Mouse (Mus musculus) heart, embryonic 15.5 days (tissue): ENCODE measurements at regions not wholly inside any gene's neighbourhood (a gene's known extent, or its start where the extent isn't known, plus 50 kb on each side); places are given as distances from the start of the nearest gene placed in this dataset.

Experiments
- ATAC-seq: fragments of 200-750 bp; cut with Nextera tagmentation; replicated peaks from 2 replicates; pipeline ENCODE4 v1.8.0; 2017; ENCODE audit warnings: low read depth, moderate TSS enrichment; ENCODE audit not compliant: insufficient number of reproducible peaks, insufficient read depth, low FRiP score
- H3K27ac ChIP-seq: fragments of 300-500 bp; sonication (generic); 2 replicates; pipeline ENCODE4 v1.5.1; 2015; ENCODE audit warnings: mild to moderate bottlenecking, inconsistent platforms
- H3K27me3 ChIP-seq: fragments of 300-500 bp; sonication (generic); 2 replicates; pipeline ENCODE4 v1.6.1; 2015; ENCODE audit warnings: inconsistent platforms
- H3K36me3 ChIP-seq: fragments of 300-500 bp; sonication (generic); 2 replicates; pipeline ENCODE4 v1.6.1; 2015; ENCODE audit warnings: mild to moderate bottlenecking, inconsistent platforms
- H3K4me1 ChIP-seq: fragments of 300-500 bp; sonication (generic); replicated peaks from 2 replicates; pipeline ENCODE4 v1.6.1; 2015; ENCODE audit warnings: inconsistent platforms
- H3K4me2 ChIP-seq: fragments of 300-500 bp; sonication (generic); 2 replicates; pipeline ENCODE4 v1.6.1; 2015; ENCODE audit warnings: inconsistent platforms, mild to moderate bottlenecking, moderate library complexity
- H3K4me3 ChIP-seq: fragments of 300-500 bp; sonication (generic); 2 replicates; pipeline ENCODE4 v1.5.1; 2015; ENCODE audit warnings: mild to moderate bottlenecking, inconsistent platforms
- H3K9ac ChIP-seq: fragments of 300-500 bp; sonication (generic); 2 replicates; pipeline ENCODE4 v1.6.1; 2015; ENCODE audit warnings: mild to moderate bottlenecking, inconsistent platforms
- H3K9me3 ChIP-seq: fragments of 300-500 bp; sonication (generic); replicated peaks from 2 replicates; pipeline ENCODE4 v1.6.1; 2016; ENCODE audit warnings: inconsistent platforms
- WGBS: fragments of 180-500 bp; shearing (Covaris S2); methylation state at CpG from one replicate; pipeline ENCODE4 v1.1.7; 2015; ENCODE audit warnings: mixed read lengths; 5-methylcytosine and 5-hydroxymethylcytosine counted together

GRCm38 (mm10) chr4:10254029-10254690 is 620.1 kb upstream of the 2610301B20Rik start:
- H3K4me2 ChIP-seq, result no peak overlapping the region
- H3K9me3 ChIP-seq, result no peaks in the 10 kb centered on the region
- WGBS, result 72% methylated on average over 6 of the region's 6 CpGs
- no peaks in the 10 kb centered on the region for H3K27me3 ChIP-seq
- no peaks in the 10 kb centered on the region for H3K36me3 ChIP-seq
- H3K4me3 ChIP-seq, result no peak overlapping the region
- H3K27ac ChIP-seq, result no peak overlapping the region
- H3K4me1 ChIP-seq, result peaks cover 8% of the 10 kb centered on the region; the same call in 1 of the 2 replicates
- H3K9ac ChIP-seq, result no peak overlapping the region
- no peak for ATAC-seq

- no peak overlapping the region for H3K9ac ChIP-seq
- H3K27me3 ChIP-seq, result no peaks in the 10 kb centered on the region
- no peak overlapping the region for H3K27ac ChIP-seq
- H3K4me2 ChIP-seq, result no peak overlapping the region
- no peak overlapping the region for H3K4me3 ChIP-seq
- H3K36me3 ChIP-seq, result no peaks in the 10 kb centered on the region
- peaks cover 8% of the 10 kb centered on the region; the same call in 1 of the 2 replicates for H3K4me1 ChIP-seq
- no peaks in the 10 kb centered on the region for H3K9me3 ChIP-seq
- WGBS, result 29% methylated on average over 4 of the region's 4 CpGs
- 0 out of 2 replicates have a peak, but pooled peaks have one; percentile 35 for ATAC-seq
Observed at GRCm38 (mm10) chr4:10257537-10257936, 616.8 kb upstream of the 2610301B20Rik start.

GRCm38 (mm10) chr4:10260351-10260750 is 613.9 kb upstream of the 2610301B20Rik start:
- no peaks in the 10 kb centered on the region for H3K27me3 ChIP-seq
- H3K9me3 ChIP-seq, result no peaks in the 10 kb centered on the region
- no peak overlapping the region for H3K4me3 ChIP-seq
- no peak overlapping the region for H3K4me2 ChIP-seq
- H3K9ac ChIP-seq, result no peak overlapping the region
- no peaks in the 10 kb centered on the region for H3K36me3 ChIP-seq
- WGBS, result 76% methylated on average over 6 of the region's 6 CpGs
- peaks cover 8% of the 10 kb centered on the region; the same call in 1 of the 2 replicates for H3K4me1 ChIP-seq
- no peak for ATAC-seq
- no peak overlapping the region for H3K27ac ChIP-seq

GRCm38 (mm10) chr4:10265942-10266341 is 608.4 kb upstream of the 2610301B20Rik start:
- Histone ChIP-seq H3K36me3 (no peaks in the 10 kb centered on the region), H3K4me3 (no peak overlapping the region), H3K9me3 (no peaks in the 10 kb centered on the region), H3K4me2 (no peak overlapping the region), H3K27ac (no peak overlapping the region), H3K9ac (no peak overlapping the region), H3K4me1 (no peaks in the 10 kb centered on the region), H3K27me3 (no peaks in the 10 kb centered on the region)
- WGBS, result 64% methylated on average over 2 of the region's 2 CpGs
- no peak for ATAC-seq

GRCm38 (mm10) chr4:10285562-10285961 is 588.7 kb upstream of the 2610301B20Rik start:
- no peaks in the 10 kb centered on the region for H3K27me3 ChIP-seq
- no peak overlapping the region for H3K4me3 ChIP-seq
- H3K9me3 ChIP-seq, result no peaks in the 10 kb centered on the region
- WGBS, result 40% methylated on average over 2 of the region's 2 CpGs
- H3K27ac ChIP-seq, result no peak overlapping the region
- ATAC-seq, result peak; percentile 58; the same call in 1 of the 2 replicates
- H3K36me3 ChIP-seq, result no peaks in the 10 kb centered on the region
- no peak overlapping the region for H3K4me2 ChIP-seq
- peaks cover 7% of the 10 kb centered on the region for H3K4me1 ChIP-seq
- H3K9ac ChIP-seq, result no peak overlapping the region

GRCm38 (mm10) chr4:10290326-10290725 is 584.0 kb upstream of the 2610301B20Rik start:
- Histone ChIP-seq H3K4me3 (no peak overlapping the region), H3K9me3 (no peaks in the 10 kb centered on the region), H3K27me3 (no peaks in the 10 kb centered on the region), H3K27ac (no peak overlapping the region), H3K9ac (no peak overlapping the region), H3K36me3 (no peaks in the 10 kb centered on the region), H3K4me2 (no peak overlapping the region), H3K4me1 (peaks cover 7% of the 10 kb centered on the region)
- 70% methylated on average over 3 of the region's 3 CpGs for WGBS
- ATAC-seq, result no peak

GRCm38 (mm10) chr4:10295012-10295530 is 579.2 kb upstream of the 2610301B20Rik start:
- no peak overlapping the region for H3K4me3 ChIP-seq
- no peaks in the 10 kb centered on the region for H3K9me3 ChIP-seq
- ATAC-seq, result no peak
- 48% methylated on average over 4 of the region's 4 CpGs for WGBS
- no peak overlapping the region for H3K9ac ChIP-seq
- H3K27ac ChIP-seq, result no peak overlapping the region
- H3K27me3 ChIP-seq, result no peaks in the 10 kb centered on the region
- no peak overlapping the region for H3K4me2 ChIP-seq
- no peaks in the 10 kb centered on the region for H3K36me3 ChIP-seq
- no peaks in the 10 kb centered on the region for H3K4me1 ChIP-seq

- H3K4me2 ChIP-seq, result no peak overlapping the region
- no peak overlapping the region for H3K9ac ChIP-seq
- no peaks in the 10 kb centered on the region for H3K27me3 ChIP-seq
- no peaks in the 10 kb centered on the region for H3K4me1 ChIP-seq
- no peaks in the 10 kb centered on the region for H3K9me3 ChIP-seq
- no peaks in the 10 kb centered on the region for H3K36me3 ChIP-seq
- no peak overlapping the region for H3K4me3 ChIP-seq
- 83% methylated on average over 1 of the region's 1 CpGs for WGBS
- no peak overlapping the region for H3K27ac ChIP-seq
- no peak for ATAC-seq
Observed at GRCm38 (mm10) chr4:10296220-10296619, 578.1 kb upstream of the 2610301B20Rik start.

- H3K4me2 ChIP-seq, result no peak overlapping the region
- peaks cover 15% of the 10 kb centered on the region for H3K4me1 ChIP-seq
- WGBS, result 31% methylated on average over 5 of the region's 5 CpGs
- no peaks in the 10 kb centered on the region for H3K27me3 ChIP-seq
- peak overlapping the region; percentile 22; the same call in 1 of the 2 replicates for H3K27ac ChIP-seq
- no peaks in the 10 kb centered on the region for H3K36me3 ChIP-seq
- H3K9ac ChIP-seq, result no peak overlapping the region
- H3K9me3 ChIP-seq, result no peaks in the 10 kb centered on the region
- no peak overlapping the region for H3K4me3 ChIP-seq
- ATAC-seq, result no peak
Observed at GRCm38 (mm10) chr4:10311886-10312285, 562.4 kb upstream of the 2610301B20Rik start.

GRCm38 (mm10) chr4:10315144-10315543 is 559.2 kb upstream of the 2610301B20Rik start:
- Histone ChIP-seq H3K36me3 (no peaks in the 10 kb centered on the region), H3K4me3 (no peak overlapping the region), H3K4me2 (no peak overlapping the region), H3K9me3 (no peaks in the 10 kb centered on the region), H3K9ac (no peak overlapping the region), H3K27me3 (no peaks in the 10 kb centered on the region), H3K4me1 (peaks cover 17% of the 10 kb centered on the region), H3K27ac (peak overlapping the region; percentile 86)
- ATAC-seq, result no peak
- 67% methylated on average over 4 of the region's 4 CpGs for WGBS

- Histone ChIP-seq H3K36me3 (no peaks in the 10 kb centered on the region), H3K4me2 (no peak overlapping the region), H3K4me1 (peaks cover 17% of the 10 kb centered on the region), H3K27ac (peak overlapping the region; percentile 86), H3K27me3 (no peaks in the 10 kb centered on the region), H3K9ac (no peak overlapping the region), H3K9me3 (no peaks in the 10 kb centered on the region), H3K4me3 (no peak overlapping the region)
- WGBS, result 19% methylated on average over 3 of the region's 3 CpGs
- ATAC-seq, result peak; percentile 74; the same call in 1 of the 2 replicates
Observed at GRCm38 (mm10) chr4:10315875-10316274, 558.4 kb upstream of the 2610301B20Rik start.

- no peak overlapping the region for H3K9ac ChIP-seq
- 54% methylated on average over 2 of the region's 2 CpGs for WGBS
- H3K4me3 ChIP-seq, result no peak overlapping the region
- H3K4me1 ChIP-seq, result no peaks in the 10 kb centered on the region
- no peaks in the 10 kb centered on the region for H3K36me3 ChIP-seq
- ATAC-seq, result no peak
- no peaks in the 10 kb centered on the region for H3K27me3 ChIP-seq
- no peak overlapping the region for H3K4me2 ChIP-seq
- no peak overlapping the region for H3K27ac ChIP-seq
- H3K9me3 ChIP-seq, result no peaks in the 10 kb centered on the region
Observed at GRCm38 (mm10) chr4:10344147-10344546, 530.2 kb upstream of the 2610301B20Rik start.
